Mouse (Mus musculus): ENCODE results near the gene Gm20825.
"Not testable (repeated sequence)": the region's sequence is repeated elsewhere in the genome, so short reads cannot be mapped to it uniquely, and the experiment has no call there.

The Gm20825 gene

DNA sequence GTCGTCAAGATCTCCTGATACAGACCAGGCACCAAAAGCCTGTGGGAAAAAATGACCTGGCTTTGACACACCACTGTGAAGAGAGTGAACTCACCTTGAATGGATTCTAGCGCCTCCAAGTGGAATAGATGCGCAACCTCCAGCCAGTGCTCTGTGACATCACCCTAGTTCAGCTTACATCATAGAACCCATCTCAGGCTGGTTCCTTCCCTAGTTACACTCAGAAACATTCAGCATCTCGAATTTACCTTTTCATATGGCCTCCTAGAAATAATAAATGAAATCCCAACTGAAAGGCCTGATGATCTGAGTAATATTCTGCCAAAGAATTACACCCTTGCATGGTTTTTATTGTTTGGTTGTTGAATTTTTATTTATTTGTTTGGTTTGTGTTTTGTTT, at the start of gene Gm20825:
Gene Gm20825, minus strand, starts transcription at position 101 of the 400 bp plus-strand sequence.
- DNase-seq (ENCODE audit: low spot score): not testable (repeated sequence)
